Mouse (Mus musculus) liver, embryonic 13.5 days (tissue): ENCODE results near the gene Hoxd8. TPM values are rescaled to one million over a fixed set of nuclear protein-coding genes. Genes with fewer than 3 reads are reported as not detected.

ENCODE experiments used
- ATAC-seq: fragments of 200-750 bp; cut with Nextera tagmentation; 2 replicates; pipeline ENCODE4 v1.8.0; 2017; ENCODE audit warnings: low read depth, mild to moderate bottlenecking, moderate number of reproducible peaks, moderate library complexity
- DNase-seq: peaks from one replicate; pipeline ENCODE4 v3.0.0; 2022
- H3K27ac ChIP-seq: fragments of 300-500 bp; sonication (generic); 2 replicates; pipeline ENCODE4 v1.5.1; 2015; ENCODE audit warnings: moderate library complexity, mild to moderate bottlenecking, inconsistent platforms
- H3K27me3 ChIP-seq: fragments of 300-500 bp; sonication (generic); 2 replicates; pipeline ENCODE4 v1.6.1; 2015; ENCODE audit warnings: mild to moderate bottlenecking, inconsistent platforms
- H3K36me3 ChIP-seq: fragments of 300-500 bp; sonication (generic); 2 replicates; pipeline ENCODE4 v1.6.1; 2015; ENCODE audit warnings: mild to moderate bottlenecking, inconsistent platforms
- H3K4me1 ChIP-seq: fragments of 300-500 bp; sonication (generic); replicated peaks from 2 replicates; pipeline ENCODE4 v1.6.1; 2015; ENCODE audit warnings: inconsistent platforms
- H3K4me2 ChIP-seq: fragments of 300-500 bp; sonication (generic); 2 replicates; pipeline ENCODE4 v1.6.1; 2015; ENCODE audit warnings: inconsistent platforms, mild to moderate bottlenecking, moderate library complexity
- H3K4me3 ChIP-seq: fragments of 300-500 bp; sonication (generic); replicated peaks from 2 replicates; pipeline ENCODE4 v1.5.1; 2015; ENCODE audit warnings: mild to moderate bottlenecking, inconsistent platforms
- H3K9ac ChIP-seq: fragments of 300-500 bp; sonication (generic); 2 replicates; pipeline ENCODE4 v1.6.1; 2015; ENCODE audit warnings: mild to moderate bottlenecking, inconsistent platforms
- H3K9me3 ChIP-seq: fragments of 300-500 bp; sonication (generic); replicated peaks from 2 replicates; pipeline ENCODE4 v1.6.1; 2016; ENCODE audit warnings: inconsistent platforms
- WGBS: fragments of 180-500 bp; shearing (Covaris S2); methylation state at CpG from one replicate; pipeline ENCODE4 v1.1.7; 2015; ENCODE audit not compliant: insufficient replicate concordance; 5-methylcytosine and 5-hydroxymethylcytosine counted together
- polyA plus RNA-seq: library from polyadenylated mRNA; unstranded; fragments of >200 nt; fragmentation: Nextera tagmentation; extraction: Ambion mirVana; gene quantifications from 2 replicates; pipeline ENCODE4 v1.2.1, GENCODE M21; 2015

The Hoxd8 gene
- 0.08 and 0.10 TPM in 2 replicates for polyA plus RNA-seq

DNA sequence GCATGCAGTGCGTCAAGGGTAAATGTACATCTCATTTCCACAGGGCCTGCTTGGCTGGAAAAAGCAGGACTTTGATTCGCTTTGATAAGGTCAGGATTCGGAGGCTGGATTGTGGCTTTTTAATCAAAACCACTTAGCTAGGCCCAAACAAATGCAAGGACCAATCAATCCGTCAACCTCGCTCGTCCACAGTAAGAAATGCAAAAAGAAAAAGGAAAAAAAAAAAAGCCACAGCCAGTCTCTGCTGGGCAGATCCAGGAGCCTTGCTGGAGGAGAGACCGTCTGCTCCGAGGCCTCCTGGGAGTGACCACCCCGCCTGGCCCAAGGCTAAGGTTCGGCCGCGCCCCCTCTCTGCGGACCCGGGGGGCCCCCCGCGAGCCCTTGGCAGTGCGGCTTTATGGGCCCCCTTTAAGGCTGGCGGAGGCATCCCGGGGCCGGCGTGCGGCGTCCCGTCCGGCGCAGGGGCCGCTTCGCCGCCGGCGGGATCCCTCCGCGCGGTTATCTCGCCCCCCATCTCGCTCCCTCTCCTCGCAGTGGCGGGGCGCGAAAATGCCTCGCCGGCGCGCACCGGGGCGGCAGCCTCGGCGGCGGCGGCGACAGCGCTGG is at the start of gene Hoxd8:
TSS of gene Hoxd8 (plus strand) at position 223 of the 606 bp plus-strand sequence.
- Histone ChIP-seq H3K4me1 (peaks cover 13% of the 10 kb centered on the region), H3K4me2 (peak within 1 kb of the TSS; percentile 61), H3K9ac (no peak within 1 kb of the TSS), H3K36me3 (no peaks in the 10 kb centered on the region), H3K4me3 (peak within 1 kb of the TSS; percentile 50), H3K27ac (no peak within 1 kb of the TSS), H3K9me3 (no peaks in the 10 kb centered on the region), H3K27me3 (peaks cover 99% of the 10 kb centered on the region)
- ATAC-seq, result no peak
- WGBS, result 2% methylated on average over 37 of the region's 52 CpGs
- no peak for DNase-seq

DNA sequence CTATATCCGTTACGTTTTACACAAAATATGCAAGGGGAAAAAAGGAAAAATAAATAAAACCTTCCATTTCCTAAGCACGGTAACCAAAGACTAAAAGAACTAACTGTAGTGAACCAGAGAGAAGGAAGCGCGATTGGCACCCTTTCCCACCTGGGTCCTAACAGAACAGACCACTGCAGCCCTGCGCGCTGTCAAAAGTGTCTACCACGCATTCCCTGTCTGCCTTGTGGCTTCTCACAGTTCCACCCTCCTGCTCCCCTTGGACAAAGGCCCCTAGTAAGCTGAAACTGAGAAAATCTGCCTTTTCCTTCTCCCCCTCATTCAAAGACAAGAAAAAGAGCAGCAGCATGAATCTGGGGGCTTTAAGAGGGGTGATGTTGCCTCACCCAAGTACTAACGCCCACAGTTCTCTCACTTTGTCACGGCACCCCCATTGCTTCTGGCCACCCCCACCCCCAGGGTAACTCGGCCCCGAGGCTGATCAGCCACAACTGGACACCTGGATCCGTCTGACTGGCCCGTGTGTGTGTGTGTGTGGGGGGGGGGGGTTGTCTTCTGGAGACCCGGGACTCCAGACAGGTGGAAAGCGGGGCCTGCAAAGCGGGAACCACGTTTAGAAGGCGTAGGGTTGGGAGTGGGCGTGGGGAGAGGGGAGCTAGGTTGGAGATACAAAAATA is 49.5 kb upstream of the Hoxd8 start:
- Histone ChIP-seq H3K4me1 (peaks cover 3% of the 10 kb centered on the region; the same call in 1 of the 2 replicates), H3K27ac (no peak overlapping the region), H3K4me2 (no peak overlapping the region), H3K9me3 (no peaks in the 10 kb centered on the region), H3K36me3 (no peaks in the 10 kb centered on the region), H3K9ac (no peak overlapping the region), H3K27me3 (peaks cover 91% of the 10 kb centered on the region), H3K4me3 (no peak overlapping the region)
- no peak for ATAC-seq
- WGBS, result 8% methylated on average over 19 of the region's 20 CpGs
- DNase-seq, result no peak

DNA sequence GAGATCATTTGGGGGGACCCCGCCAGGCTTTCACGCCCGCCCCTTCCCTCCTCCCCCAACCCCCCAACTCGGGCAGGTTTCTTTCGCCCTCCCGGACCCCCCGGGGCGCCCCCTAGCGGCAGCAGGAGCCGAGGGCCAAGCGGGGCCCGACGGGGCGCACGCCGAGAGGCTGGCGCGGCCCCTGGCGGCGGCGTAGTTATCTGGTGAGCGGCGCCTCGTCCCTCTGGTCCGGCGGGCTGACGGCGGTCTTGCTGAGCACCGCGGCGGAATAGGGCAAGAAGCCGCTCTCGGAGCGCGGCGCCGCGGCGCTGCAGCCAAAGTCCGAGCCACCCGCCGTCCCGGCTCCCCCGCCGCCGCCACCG is 49.0 kb upstream of the Hoxd8 start:
- no peak overlapping the region for H3K27ac ChIP-seq
- no peaks in the 10 kb centered on the region for H3K36me3 ChIP-seq
- H3K4me3 ChIP-seq, result peak overlapping the region; percentile 44
- DNase-seq (no peak), ATAC-seq (no peak)
- H3K4me2 ChIP-seq, result peak overlapping the region; percentile 53
- no peak overlapping the region for H3K9ac ChIP-seq
- peaks cover 3% of the 10 kb centered on the region; the same call in 1 of the 2 replicates for H3K4me1 ChIP-seq
- peaks cover 91% of the 10 kb centered on the region for H3K27me3 ChIP-seq
- no peaks in the 10 kb centered on the region for H3K9me3 ChIP-seq
- under 1% methylated on average over 37 of the region's 47 CpGs for WGBS

DNA sequence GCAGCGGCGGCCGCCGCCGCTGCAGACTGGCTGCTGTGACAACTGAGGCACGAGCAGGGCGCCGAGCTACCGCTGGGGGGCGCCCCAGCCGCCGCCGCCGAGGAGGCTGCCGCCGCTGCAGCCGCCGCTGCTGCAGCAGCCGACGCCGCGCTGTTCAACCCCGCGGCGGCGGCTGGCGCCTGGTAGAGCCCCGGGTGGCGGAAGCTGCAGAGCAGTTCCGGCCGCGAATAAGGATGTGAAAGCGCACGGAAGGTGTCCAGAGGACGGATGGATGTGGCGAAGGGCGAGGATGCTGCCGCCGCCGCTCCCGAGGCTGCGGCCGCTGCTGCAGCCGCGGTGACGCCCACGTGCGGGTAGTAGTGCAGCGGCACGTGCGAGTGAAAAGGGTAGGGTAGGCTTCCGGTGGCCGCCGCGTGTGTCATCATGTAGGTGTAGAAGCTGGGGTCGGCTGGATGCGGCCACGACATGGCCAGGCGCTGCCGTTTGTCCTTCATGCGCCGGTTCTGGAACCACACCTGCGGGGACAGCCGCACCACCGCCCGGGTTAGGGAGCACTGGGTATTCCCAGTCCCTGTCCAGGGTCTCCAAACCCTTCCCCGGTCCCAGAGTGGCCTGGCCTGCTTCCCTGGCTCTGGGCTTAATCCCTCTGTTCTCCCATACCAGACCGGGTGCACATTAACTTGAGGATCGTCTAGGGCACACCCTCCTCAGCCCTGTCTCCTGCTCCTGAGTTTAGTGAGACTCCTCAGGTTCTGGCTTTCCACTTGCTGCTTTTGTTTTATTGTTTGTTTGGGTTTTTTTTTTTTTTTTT is 48.4 kb upstream of the Hoxd8 start:
- ATAC-seq (no peak), DNase-seq (no peak)
- Histone ChIP-seq H3K27me3 (peaks cover 91% of the 10 kb centered on the region), H3K27ac (no peak overlapping the region), H3K36me3 (no peaks in the 10 kb centered on the region), H3K4me1 (peaks cover 3% of the 10 kb centered on the region; the same call in 1 of the 2 replicates), H3K9me3 (no peaks in the 10 kb centered on the region), H3K4me2 (peak overlapping the region; percentile 53), H3K9ac (no peak overlapping the region), H3K4me3 (peak overlapping the region; percentile 44)
- under 1% methylated on average over 59 of the region's 69 CpGs for WGBS

DNA sequence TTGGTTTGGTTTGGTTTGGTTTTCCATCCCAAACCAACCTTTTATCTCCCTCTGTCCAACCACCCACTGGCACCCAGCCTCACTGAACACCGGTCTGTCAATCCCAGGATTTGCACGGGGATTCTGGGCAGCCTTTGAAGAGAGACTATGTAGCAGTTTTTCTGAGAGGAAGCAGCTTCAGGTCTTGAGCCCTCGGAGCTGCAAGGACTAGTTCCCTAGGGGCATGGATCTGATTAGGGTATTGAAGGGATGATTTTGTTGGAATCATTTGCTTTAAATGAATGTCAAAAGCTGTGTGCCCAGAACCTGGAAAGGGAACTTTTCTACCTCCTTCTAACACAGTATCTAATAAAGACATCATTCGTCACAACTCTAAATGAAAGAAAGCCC is 47.8 kb upstream of the Hoxd8 start:
- WGBS, result 3% methylated on average over 4 of the region's 4 CpGs
- Histone ChIP-seq H3K9me3 (no peaks in the 10 kb centered on the region), H3K27ac (no peak overlapping the region), H3K27me3 (peaks cover 92% of the 10 kb centered on the region), H3K9ac (no peak overlapping the region), H3K36me3 (no peaks in the 10 kb centered on the region), H3K4me2 (no peak overlapping the region), H3K4me1 (peaks cover 3% of the 10 kb centered on the region; the same call in 1 of the 2 replicates), H3K4me3 (no peak overlapping the region)
- no peak for ATAC-seq
- no peak for DNase-seq

DNA sequence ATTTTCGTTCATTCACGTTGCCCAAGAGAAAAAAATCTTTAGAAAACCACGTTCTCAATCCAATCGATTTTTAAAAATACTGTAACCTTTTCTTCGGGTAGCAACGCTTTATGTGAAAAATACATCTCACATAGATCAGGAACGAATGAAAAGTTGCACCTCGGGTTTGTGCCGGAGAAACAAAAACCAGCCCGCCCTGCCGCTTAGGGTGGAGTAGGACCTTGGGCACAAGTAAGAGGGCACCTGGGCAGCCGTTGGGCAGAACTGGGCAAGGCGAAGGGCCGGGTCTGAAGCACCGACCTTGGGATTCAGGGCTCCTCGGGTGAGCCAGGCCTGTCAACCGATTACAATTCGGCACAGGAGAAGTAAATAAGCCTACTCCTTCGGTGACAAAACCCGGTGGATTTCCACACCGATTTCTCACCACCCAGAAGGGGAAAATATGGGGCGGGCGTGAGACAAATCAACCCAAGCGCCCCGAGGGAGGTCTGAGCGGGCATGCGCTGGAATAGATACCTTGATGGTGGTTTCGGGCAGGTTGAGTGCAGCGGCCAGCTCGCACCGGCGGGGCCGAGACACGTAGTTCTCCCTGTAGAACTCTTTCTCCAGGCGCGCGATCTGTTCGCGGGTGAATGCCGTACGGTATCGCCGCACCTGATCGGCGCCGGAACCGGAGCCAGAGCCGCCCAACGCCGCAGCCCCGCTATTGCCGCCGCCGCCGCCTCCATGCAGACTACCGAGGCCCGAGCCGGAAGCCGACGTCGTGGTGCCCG is 47.0 kb upstream of the Hoxd8 start:
- no peaks in the 10 kb centered on the region for H3K36me3 ChIP-seq
- no peak overlapping the region for H3K4me3 ChIP-seq
- H3K4me2 ChIP-seq, result peak overlapping the region; percentile 23; the same call in 1 of the 2 replicates
- no peak overlapping the region for H3K27ac ChIP-seq
- H3K9me3 ChIP-seq, result no peaks in the 10 kb centered on the region
- WGBS, result 3% methylated on average over 62 of the region's 62 CpGs
- H3K27me3 ChIP-seq, result peaks cover 92% of the 10 kb centered on the region
- peaks cover 3% of the 10 kb centered on the region; the same call in 1 of the 2 replicates for H3K4me1 ChIP-seq
- H3K9ac ChIP-seq, result no peak overlapping the region
- ATAC-seq (no peak), DNase-seq (no peak)

DNA sequence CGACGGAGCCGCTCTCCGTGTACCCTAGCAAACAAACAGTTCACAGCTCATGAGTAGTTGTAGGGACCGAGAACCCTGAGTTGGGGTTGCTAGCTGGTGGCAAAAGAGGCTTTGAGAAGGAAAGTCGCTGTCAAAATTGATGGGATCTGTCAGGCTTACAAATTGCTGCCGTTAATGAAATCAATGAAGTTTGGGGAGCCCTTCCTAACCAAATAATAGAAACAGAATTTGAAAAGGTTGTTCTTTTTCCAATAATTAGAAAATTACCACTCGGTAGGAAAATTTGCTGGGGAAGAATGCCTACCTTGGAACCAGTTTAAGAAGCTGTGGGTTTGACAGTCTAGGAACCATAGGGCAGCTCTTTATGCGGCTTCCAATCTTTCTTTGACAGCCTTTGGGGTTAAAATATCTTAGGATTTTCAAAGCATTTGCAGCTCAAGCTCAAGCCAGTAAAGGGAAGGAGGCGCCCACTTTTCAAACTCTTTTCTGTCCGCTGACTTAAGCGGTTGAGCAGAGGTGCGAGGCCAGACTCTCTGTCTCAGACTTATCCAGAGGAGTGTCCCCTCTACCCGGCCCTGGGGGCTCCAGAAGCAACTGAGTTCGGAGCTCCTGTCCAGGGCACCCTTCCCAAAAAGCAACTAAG is 46.3 kb upstream of the Hoxd8 start:
- Histone ChIP-seq H3K36me3 (no peaks in the 10 kb centered on the region), H3K27me3 (peaks cover 96% of the 10 kb centered on the region), H3K27ac (no peak overlapping the region), H3K9me3 (no peaks in the 10 kb centered on the region), H3K4me2 (peak overlapping the region; percentile 23; the same call in 1 of the 2 replicates), H3K9ac (no peak overlapping the region), H3K4me3 (no peak overlapping the region), H3K4me1 (peaks cover 3% of the 10 kb centered on the region; the same call in 1 of the 2 replicates)
- ATAC-seq, result no peak
- DNase-seq, result no peak
- WGBS, result 1% methylated on average over 15 of the region's 15 CpGs

DNA sequence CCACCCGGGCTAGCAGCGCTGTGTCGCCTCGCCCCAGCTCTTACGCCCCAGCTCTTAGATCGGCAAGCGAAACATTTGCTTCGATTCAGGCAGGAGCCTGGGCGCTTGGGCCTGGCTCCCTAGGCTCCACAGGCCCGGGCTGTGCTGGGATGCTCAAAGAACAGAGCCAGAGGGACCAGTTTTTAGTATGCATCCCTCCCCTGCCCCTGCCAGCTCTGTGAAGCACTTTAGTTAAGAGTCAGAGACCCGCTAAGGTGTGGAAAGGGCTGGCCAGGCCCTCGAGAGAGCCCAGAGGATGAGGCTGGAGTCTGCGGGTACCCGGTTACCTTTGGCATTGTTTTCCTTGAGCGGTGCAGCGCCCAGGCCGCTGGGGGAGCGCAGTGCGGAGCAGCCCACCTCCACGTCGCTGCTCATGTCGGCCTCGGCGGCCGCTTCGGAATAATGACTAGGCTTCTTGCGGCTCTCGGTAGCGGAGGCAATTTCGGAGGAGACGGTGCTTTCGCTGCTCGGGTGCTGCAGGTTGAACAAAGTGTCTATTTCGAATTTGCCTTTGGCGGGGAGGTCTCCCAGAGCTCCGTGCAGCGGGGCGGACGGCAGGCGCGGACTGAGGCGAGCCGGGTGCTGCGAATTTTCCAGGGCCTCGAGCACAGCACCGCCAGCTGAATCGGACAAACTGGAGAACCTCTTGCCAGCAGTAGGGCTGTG is 45.6 kb upstream of the Hoxd8 start:
- H3K4me2 ChIP-seq, result no peak overlapping the region
- WGBS, result 2% methylated on average over 47 of the region's 47 CpGs
- no peak overlapping the region for H3K4me3 ChIP-seq
- H3K27me3 ChIP-seq, result peaks cover 100% of the 10 kb centered on the region
- H3K9ac ChIP-seq, result no peak overlapping the region
- no peak overlapping the region for H3K27ac ChIP-seq
- no peaks in the 10 kb centered on the region for H3K36me3 ChIP-seq
- no peak for DNase-seq
- no peaks in the 10 kb centered on the region for H3K9me3 ChIP-seq
- no peak for ATAC-seq
- peaks cover 3% of the 10 kb centered on the region; the same call in 1 of the 2 replicates for H3K4me1 ChIP-seq

DNA sequence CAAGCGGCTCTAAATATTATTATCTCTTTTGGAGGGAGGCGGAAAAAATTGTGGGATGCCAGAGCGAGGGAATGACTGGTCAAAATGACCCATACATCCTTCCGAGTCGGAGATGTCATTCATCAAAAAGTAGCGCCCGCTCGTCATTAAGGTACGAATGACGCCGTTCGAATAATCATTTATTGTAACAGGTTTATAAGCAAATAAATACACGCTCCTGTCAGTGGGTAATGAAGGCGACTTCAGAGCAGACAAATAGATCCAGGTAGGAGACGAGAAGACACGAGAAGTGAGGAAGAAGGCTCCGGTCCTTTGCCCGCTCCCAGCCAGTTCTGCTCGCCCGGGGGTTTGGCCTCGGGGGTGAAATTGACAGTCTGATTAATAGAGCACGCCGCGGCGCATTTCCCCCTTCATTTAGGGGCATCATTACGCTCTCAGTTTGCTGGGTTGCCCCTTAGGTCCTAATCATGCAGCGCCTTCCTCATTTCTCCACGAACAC is 44.9 kb upstream of the Hoxd8 start, which contains the start of gene Evx2:
TSS of gene Evx2 (minus strand) at position 51 of the 499 bp plus-strand sequence.
- Histone ChIP-seq H3K36me3 (no peaks in the 10 kb centered on the region), H3K4me2 (no peak within 1 kb of the TSS), H3K9me3 (no peaks in the 10 kb centered on the region), H3K4me1 (peaks cover 3% of the 10 kb centered on the region; the same call in 1 of the 2 replicates), H3K4me3 (no peak within 1 kb of the TSS), H3K9ac (no peak within 1 kb of the TSS), H3K27ac (no peak within 1 kb of the TSS), H3K27me3 (peaks cover 100% of the 10 kb centered on the region)
- DNase-seq, result no peak
- WGBS, result 2% methylated on average over 28 of the region's 28 CpGs
- ATAC-seq, result no peak
